Mouse (Mus musculus) ES-Bruce4 (cell line): ENCODE measurements around the gene Kcnq2.

Experiments
- CTCF ChIP-seq: IDR thresholded peaks from one replicate; pipeline ENCODE4 v1.8.1; 2011; ENCODE audit warnings: low read depth, low read length
- EP300 ChIP-seq: IDR thresholded peaks from 2 replicates; pipeline ENCODE4 v1.6.1; 2011; ENCODE audit warnings: low read depth, low read length; ENCODE audit not compliant: insufficient read depth

GRCm38 (mm10) chr2:181065827-181066226 lies 69.3 kb downstream of the Kcnq2 start:
- no peak for TF ChIP-seq CTCF
- no peak for TF ChIP-seq EP300
